Mouse (Mus musculus) layer of hippocampus, postnatal 10 days (tissue): ENCODE data around the gene Crb2. TPM values are rescaled to one million over a fixed set of nuclear protein-coding genes. Genes with fewer than 3 reads are reported as not detected.

ENCODE experiments used
- DNase-seq, 2 experiments: peaks; one replicate each; pipeline ENCODE4 v3.0.0; 2021; ENCODE audit warnings: low spot score in 2 of 2
- long read RNA-seq: library from polyadenylated mRNA; stranded (forward); transcript quantifications from one replicate; pipeline ENCODE4 v2.0.0, GENCODE M21; 2023
- total RNA-seq, 2 experiments: library from RNA; stranded (reverse); gene quantifications; 2 replicates each; pipeline ENCODE4 v1.2.3; 2021

Crb2 gene
- total RNA-seq: 1 to 10 TPM; 6.8 to 7.7 TPM
- long read RNA-seq, partial matches to known transcripts: 4 of 10 reads
- long read RNA-seq, other reads (novel, unspliced or antisense): 6 of 10 reads

- DNase-seq: no peak
These were observed at the start of gene Crb2 for GRCm38 (mm10) chr2:37776016-37776415. TSS of gene Crb2 (plus strand) at chr2:37776249.

GRCm38 (mm10) chr2:37731241-37731801 lies 44.7 kb upstream of the Crb2 start:
- DNase-seq: no peak

- DNase-seq: no peak
These were observed 40.9 kb upstream of the Crb2 start for GRCm38 (mm10) chr2:37734979-37735806.

DNA sequence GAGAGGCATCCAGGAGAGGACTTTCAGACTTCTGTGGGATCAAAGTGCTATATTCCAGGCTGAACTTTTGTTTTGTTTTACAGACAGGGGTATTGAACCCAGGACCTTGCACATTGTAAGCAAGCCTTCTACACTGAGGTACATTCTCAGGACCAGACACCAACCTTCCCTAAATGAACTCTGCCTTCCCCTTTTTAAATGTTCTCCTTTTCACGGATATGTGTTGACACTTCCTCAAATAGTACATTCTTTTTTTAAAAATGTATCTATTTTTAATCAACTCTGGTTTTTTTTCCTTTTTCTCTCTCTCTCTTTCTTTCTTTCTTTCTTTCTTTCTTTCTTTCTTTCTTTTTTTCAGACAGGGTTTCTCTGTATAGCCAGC lies 40.3 kb upstream of the Crb2 start:
- DNase-seq: no peak

GRCm38 (mm10) chr2:37741806-37742554 lies 34.1 kb upstream of the Crb2 start:
- DNase-seq: no peak

- DNase-seq: no peak
These were observed 31.2 kb upstream of the Crb2 start for GRCm38 (mm10) chr2:37744773-37745395.

GRCm38 (mm10) chr2:37746293-37747049 lies 29.6 kb upstream of the Crb2 start:
- DNase-seq: no peak

DNA sequence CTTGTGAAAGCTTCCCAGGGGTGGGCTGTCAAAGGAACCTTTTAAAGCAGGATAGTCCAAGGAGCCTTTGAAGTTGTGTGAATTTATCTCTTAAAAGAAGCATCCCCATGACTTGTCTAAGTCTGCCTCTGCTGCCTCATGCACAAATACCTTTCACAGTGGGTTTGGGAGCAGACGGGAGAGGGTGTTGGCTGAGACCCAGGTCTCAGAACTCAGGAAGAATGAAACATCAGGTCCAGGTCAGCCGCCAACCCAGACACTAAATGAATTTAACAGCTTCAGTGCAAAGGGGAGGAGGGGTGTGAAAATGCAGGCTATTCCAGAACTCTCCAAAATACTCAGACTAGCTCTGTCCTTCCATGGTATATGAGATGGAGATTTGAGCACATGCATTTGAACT lies 28.1 kb upstream of the Crb2 start:
- no peak for DNase-seq

DNA sequence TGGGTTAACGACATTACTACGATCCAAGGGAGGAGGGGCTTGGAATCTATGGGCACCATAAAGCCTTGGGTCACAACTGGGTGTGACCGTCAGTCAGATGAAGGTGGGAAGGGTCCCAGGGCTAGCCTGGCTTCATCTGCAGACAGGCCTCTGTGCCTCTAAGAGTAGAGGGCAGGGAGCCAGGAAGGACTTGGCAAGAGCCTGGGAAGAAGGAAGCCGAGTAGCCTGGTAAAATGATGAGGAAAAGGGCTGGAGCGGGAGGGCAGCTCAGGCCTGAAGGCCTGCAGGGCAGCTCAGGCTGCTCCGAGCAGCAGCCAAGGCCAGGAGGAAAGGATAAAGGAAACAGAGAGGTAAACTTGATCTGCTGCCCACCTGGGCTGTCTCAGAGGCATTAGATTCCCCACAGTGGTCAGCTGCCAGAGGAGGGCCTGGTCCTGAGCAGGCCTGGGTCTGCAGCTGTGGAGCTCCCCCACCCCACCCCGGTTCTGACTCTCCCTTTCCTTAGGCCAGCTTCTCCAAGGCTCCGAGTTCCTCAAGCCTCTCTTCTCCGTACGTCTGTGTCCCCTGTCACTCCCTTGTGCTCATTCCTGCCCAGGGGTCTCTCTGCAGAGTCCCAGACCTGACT lies 27.5 kb upstream of the Crb2 start:
- DNase-seq: peak in 1 of 2 experiments; percentile 63

DNA sequence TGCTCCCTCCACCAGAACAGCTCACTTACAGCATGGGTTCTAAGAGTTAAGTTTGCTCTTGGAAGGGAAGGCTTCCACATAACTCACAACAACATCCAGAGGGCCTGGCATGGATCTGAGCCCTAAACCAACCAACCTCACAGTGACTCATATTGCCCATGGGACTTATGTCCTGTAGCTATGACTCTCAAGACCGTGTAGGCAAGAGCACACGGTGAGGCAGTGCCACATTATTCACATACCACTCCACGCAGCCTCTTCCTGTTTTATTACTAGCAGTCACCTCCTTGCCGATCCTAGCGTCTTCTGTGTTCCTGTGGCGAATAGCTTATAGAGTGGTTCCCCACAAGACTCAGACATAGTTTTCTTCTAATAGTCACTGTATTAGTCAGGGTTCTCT lies 26.7 kb upstream of the Crb2 start:
- DNase-seq: no peak

DNA sequence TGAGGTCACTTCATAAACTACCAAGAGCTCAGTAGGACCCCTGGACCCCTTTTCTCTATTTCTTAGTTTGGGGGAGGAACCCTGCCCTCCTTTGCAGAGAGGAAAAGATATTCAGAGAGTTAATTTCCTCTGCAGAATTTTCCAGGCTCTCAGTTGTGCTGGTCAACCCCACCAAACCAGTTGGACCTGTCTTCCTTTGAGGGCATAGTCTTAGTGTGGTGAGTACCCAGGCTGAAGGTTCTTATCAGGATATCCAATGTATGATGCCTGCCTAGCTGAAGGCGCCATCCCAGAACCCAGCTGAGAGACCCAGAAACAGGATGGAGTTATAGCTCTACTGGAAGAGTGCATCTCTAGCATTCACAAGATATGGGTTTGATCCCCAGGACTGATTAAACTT lies 24.9 kb upstream of the Crb2 start:
- DNase-seq: no peak

DNA sequence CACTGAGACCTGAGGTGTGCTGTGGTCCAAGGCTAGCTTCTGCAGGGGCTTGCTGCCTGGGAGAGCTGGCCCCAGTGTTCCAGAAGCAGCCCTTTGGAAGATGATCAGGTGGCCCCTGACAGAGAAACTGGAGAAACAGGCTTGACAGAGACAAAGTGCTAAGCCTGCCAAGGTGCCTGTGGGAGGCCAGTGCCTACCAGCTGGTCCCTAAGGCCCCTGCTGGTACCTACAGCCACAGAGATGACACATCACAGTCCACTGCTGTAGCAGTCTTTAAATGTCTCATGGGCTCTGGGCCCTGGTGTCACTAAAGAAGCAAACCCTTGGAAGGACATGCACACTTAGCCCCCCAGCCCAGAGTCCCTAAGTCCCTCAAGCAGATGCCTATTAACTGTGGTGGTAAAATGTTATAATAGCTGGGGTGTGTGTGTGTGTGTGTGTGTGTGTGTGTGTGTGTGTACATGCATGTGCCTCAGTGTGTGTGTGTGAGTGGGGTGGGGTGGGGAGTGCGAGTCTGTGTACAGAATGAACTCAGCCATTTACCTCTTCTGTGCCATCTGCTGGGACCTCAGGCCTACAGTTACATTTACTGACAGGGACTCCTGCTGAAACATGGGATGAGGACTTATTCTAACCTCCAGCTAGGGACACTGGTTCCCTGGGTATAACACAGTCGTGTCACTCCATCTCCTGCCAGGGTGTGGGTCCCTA lies 19.7 kb upstream of the Crb2 start:
- DNase-seq: no peak

DNA sequence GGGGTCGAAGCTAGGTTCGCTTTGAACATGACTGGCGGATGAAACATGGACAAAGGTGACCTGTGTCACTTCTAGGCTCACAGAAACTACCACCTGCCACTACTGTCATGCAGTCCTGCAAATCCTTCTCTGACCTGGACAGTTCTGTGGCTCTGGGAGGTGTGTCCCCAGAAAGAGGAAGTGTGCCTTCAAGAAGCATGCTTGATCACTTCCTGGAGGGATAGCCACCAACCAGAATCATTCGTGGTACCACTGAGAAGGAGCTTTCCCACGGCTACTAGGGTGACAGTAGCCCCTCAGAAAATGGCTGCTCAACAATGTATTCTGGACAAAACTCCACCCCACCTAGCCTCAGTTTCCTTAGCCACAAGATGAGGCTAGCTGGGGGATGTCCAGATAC lies 19.0 kb upstream of the Crb2 start:
- DNase-seq: no peak

- no peak for DNase-seq
These were observed 18.3 kb upstream of the Crb2 start for GRCm38 (mm10) chr2:37757784-37758183.

GRCm38 (mm10) chr2:37758343-37759015 lies 17.6 kb upstream of the Crb2 start:
- no peak for DNase-seq

DNA sequence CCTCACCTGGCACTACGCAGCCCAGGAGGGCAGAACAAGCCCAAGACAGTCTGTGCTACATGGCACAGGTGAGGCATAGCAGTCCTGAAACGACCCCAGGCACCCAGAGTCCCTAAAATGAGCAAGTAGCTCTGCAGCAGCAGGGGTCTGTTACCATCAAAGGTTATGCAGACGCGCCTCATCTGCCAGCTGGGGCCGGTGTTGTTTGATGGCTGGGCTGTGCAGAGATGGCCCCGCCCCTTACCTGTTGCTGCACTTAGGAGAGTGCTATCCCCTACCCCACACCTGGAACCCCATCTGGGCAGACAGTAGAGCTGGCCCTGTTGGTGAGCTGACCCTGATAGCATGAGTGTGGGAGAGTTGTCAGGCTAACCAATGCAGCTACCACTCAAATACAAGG lies 15.4 kb upstream of the Crb2 start:
- DNase-seq: no peak

DNA sequence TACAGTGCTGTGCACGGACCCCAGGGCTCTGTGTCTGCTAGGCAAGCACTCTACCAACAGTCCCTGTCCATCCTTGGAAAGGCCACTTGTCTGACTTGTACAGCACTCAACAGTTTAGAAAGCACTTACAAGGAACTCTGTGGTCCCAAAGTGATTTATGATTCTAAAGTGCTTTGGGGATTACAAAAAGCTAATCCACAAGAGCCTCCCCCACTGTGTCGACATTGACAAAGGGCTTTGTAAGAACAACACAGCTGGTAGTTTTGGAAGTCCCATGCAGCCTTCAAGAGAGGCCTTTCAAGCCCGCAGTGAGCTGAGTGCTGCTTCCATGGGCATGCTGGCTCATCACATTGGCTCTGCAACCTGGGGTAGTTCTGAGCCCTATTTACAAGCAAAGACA lies 12.4 kb upstream of the Crb2 start:
- peak in 1 of 2 experiments; percentile 5 for DNase-seq

- DNase-seq: no peak
These were observed 11.5 kb upstream of the Crb2 start for GRCm38 (mm10) chr2:37764514-37764913.

- no peak for DNase-seq
These were observed 11.0 kb upstream of the Crb2 start for GRCm38 (mm10) chr2:37765082-37765483.
